ENCODE assay signal across 8 mouse cellular contexts in genomic region chr8:85840657-85841488, GRCm38 (mm10). TPM values are rescaled to one million over a fixed set of nuclear protein-coding genes. Genes with fewer than 3 reads are reported as not detected.
A peak's percentile ranks its signal among the peaks of the same experiment; 100 is the strongest.
DNase-seq lines count a peak whose midpoint lies in the region; ATAC-seq and TF ChIP-seq lines count a peak whose summit lies in the region.

Gene Itfg1 (minus strand): TSS chr8:85840921.
Gene Phkb (plus strand): TSS chr8:85840959.

- DNase-seq in Patski (ENCODE audit: low read depth, low spot score): peak; percentile 28
- peak; percentile 95 for DNase-seq in cerebellum, postnatal 14 days
- peak; percentile 86 to 89 for DNase-seq in frontal cortex, postnatal 25 days (ENCODE audit: low spot score in 2 of 2)
- DNase-seq in hindbrain, embryonic 14.5 days (ENCODE audit: low spot score): peak; percentile 85
- DNase-seq in layer of hippocampus, postnatal 36 days: peak; percentile 91
- DNase-seq in lung, postnatal 36 days: peak; percentile 93
- peak; percentile 96 for DNase-seq in retina, postnatal 1 day
- DNase-seq in urinary bladder, adult 18-20 months (ENCODE audit: low spot score in 2 of 2): peak; percentile 83 to 98

- H3K27ac ChIP-seq in hindbrain, embryonic 14.5 days: peak within 1 kb of the TSS; percentile 98

- H3K36me3 ChIP-seq in hindbrain, embryonic 14.5 days (replicated peaks; ENCODE audit: control insufficient read depth, insufficient read depth): peaks cover 14% of the 10 kb centered on the region

- H3K4me2 ChIP-seq in hindbrain, embryonic 14.5 days (replicated peaks): peak within 1 kb of the TSS; percentile 72

- H3K27me3 ChIP-seq in Patski: no peaks in the 10 kb centered on the region
- H3K27me3 ChIP-seq in hindbrain, embryonic 14.5 days (ENCODE audit: control insufficient read depth, insufficient read depth, low read length): no peaks in the 10 kb centered on the region

- in situ Hi-C loops in Patski (cut with MboI; ENCODE audit: low pct_unique_long_range_greater_than_20kb): no loop called here

- peak within 1 kb of the TSS; percentile 91 for H3K9ac ChIP-seq in hindbrain, embryonic 14.5 days

- H3K9me3 ChIP-seq in hindbrain, embryonic 14.5 days (ENCODE audit: control insufficient read depth, low read length): 0 out of 2 replicates have a peak, but pooled peaks cover 4% of the 10 kb centered on the region

- POLR2A ChIA-PET in Patski (lab: Charles Lee): interaction anchor here (0.6 to 1.1 kb wide), 4 partner anchors 19 to 428 kb away, joined by 3 read pairs; no protein-coding TSS in a partner anchor

- peak; percentile 85 for ATAC-seq in Patski
- peak; percentile 98 for ATAC-seq in hindbrain, embryonic 14.5 days (ENCODE audit: low FRiP score)

- TF ChIP-seq CTCF in Patski (IDR thresholded peaks at IDR 0.05): no peak

- H3K4me3 ChIP-seq in hindbrain, embryonic 14.5 days (replicated peaks; ENCODE audit: low read length): peak within 1 kb of the TSS; percentile 77

- CTCF ChIA-PET in Patski (lab: Charles Lee): interaction anchor here (1.0 to 1.3 kb wide), 2 partner anchors 9 to 15 kb away, joined by 3 read pairs; no protein-coding TSS in a partner anchor

- H3K4me1 ChIP-seq in hindbrain, embryonic 14.5 days (replicated peaks; ENCODE audit: control insufficient read depth, insufficient read depth, low read length): peaks cover 11% of the 10 kb centered on the region

- under 1% methylated on average over 54 of the region's 54 CpGs for WGBS in hindbrain, embryonic 14.5 days

RNA-seq across cellular contexts. Expression of gene Itfg1, which starts in this region (rescaled TPM):
- polyA plus RNA-seq in Patski (2021): 111 TPM
- polyA plus RNA-seq in hindbrain, embryonic 14.5 days (2014; fragmentation: Nextera tagmentation; extraction: Ambion mirVana): 236 and 263 TPM in 2 replicates
- total RNA-seq in layer of hippocampus, postnatal 36 days (2021): 100 to 1,000 TPM; 145 to 158 TPM

RNA-seq across cellular contexts. Expression of gene Phkb, which starts in this region (rescaled TPM):
- polyA plus RNA-seq in Patski (2021): 32.5 TPM
- polyA plus RNA-seq in hindbrain, embryonic 14.5 days (2014; fragmentation: Nextera tagmentation; extraction: Ambion mirVana): 45.1 and 50.8 TPM in 2 replicates
- total RNA-seq in layer of hippocampus, postnatal 36 days (2021): 10 to 100 TPM; 37.7 to 44.5 TPM

Comparison
In these comparisons a context has a peak if more than half of its experiments do, and no peak if none do; other contexts are left out.
1. Peak in every context shown above with its lines: DNase-seq, ATAC-seq, H3K4me3 ChIP-seq and H3K27ac ChIP-seq.
2. DNase-seq: peak in every context shown above with its lines; median percentile 96 in retina, postnatal 1 day; 95 in cerebellum, postnatal 14 days; 93 in lung, postnatal 36 days; 91 in layer of hippocampus, postnatal 36 days; 90 in urinary bladder, adult 18-20 months; 88 in frontal cortex, postnatal 25 days; 85 in hindbrain, embryonic 14.5 days; 28 in Patski.